Mouse (Mus musculus): ENCODE measurements around the gene Rag1.

GRCm38 (mm10) chr2:101591356-101591755, 57.9 kb downstream of the Rag1 start:
- no peak for TF ChIP-seq CTCF (IDR thresholded peaks at IDR 0.05; ENCODE audit: control insufficient read depth, insufficient read depth, low read length)
- no peak for TF ChIP-seq POLR2A (IDR thresholded peaks at IDR 0.05; ENCODE audit: borderline replicate concordance, control insufficient read depth, low read depth, low read length)
